Mouse (Mus musculus): Measurements from ENCODE around the gene Cpne2. TPM values are rescaled to one million over a fixed set of nuclear protein-coding genes. Genes with fewer than 3 reads are reported as not detected.

Cpne2 gene
- polyA plus RNA-seq, 1 experiment, result 6.0 TPM

DNA sequence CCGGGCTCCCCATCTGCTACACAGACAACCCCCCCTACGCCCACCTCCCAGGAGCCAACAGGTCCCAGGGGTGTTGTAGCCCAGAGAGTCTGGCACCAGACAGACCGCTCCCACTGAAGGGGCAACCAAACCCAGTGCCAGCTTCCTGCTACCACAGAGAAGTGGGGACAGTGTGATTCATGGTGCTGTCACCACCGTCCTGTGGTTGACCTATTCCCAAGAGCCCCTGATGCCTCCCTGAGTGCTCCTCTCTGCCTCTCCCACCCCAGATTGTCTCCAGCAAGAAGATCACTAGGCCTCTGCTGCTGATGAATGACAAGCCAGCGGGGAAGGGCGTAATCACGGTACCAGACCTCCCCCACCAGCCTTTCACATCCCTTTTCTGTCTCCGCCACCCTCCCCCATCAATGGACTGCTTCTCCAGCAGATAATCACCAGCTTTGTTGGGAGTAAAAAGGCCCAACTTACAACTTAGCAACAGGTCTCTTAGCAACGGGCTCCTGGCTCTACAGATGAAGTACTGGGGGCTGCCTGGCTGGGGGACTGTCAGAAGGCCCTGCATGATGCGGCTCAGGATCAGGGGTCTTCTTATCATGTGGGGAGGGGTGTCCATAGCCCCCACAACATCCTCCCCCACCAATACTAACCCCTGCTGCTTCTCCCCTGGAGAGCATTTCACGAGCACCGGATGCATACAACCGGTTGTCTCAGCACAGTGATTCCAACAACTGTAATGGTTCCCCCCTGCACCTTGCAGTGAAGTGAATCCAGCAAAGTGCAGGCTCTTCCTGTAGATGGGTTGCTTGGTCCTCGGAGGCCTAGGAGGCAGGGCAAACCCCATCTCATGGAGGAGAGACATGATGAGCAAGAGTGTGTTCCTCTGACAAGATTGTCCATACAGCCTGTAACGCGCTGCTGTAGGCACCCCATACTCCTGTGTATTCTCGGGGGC is 19.0 kb downstream of the Cpne2 start:
- Histone ChIP-seq H3K4me1 (ENCODE audit: control insufficient read depth, insufficient read depth, insufficient read length, low read length) (peaks cover 3% of the 10 kb centered on the region), H3K27ac (replicated peaks; ENCODE audit: low read depth, low read length) (no peak overlapping the region), H3K4me3 (ENCODE audit: insufficient read depth, low read depth, low read length) (no peak overlapping the region)

DNA sequence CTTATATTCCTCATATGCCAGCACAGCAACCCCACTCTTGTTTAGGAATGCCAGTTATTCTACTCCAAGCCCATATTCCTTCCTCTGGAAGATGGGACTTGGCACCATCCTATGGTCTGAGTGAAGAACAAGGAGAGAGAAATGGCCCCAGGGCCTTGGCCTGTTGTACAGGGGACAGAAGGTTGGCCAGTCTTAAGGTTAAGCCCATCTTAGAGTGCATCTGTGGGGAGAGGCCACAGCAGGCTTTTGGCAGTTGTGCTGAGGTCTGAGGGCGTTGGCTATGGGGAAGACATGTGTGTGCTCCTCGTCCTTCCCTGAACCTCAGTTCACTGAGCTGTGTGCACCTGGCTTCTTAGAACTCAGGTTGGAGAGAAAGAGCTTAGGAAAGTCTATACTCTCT is 19.9 kb downstream of the Cpne2 start:
- H3K4me1 ChIP-seq (ENCODE audit: control insufficient read depth, insufficient read depth, insufficient read length, low read length), result peaks cover 3% of the 10 kb centered on the region
- no peak overlapping the region for H3K4me3 ChIP-seq (ENCODE audit: insufficient read depth, low read depth, low read length)
- H3K27ac ChIP-seq (replicated peaks; ENCODE audit: low read depth, low read length), result no peak overlapping the region

DNA sequence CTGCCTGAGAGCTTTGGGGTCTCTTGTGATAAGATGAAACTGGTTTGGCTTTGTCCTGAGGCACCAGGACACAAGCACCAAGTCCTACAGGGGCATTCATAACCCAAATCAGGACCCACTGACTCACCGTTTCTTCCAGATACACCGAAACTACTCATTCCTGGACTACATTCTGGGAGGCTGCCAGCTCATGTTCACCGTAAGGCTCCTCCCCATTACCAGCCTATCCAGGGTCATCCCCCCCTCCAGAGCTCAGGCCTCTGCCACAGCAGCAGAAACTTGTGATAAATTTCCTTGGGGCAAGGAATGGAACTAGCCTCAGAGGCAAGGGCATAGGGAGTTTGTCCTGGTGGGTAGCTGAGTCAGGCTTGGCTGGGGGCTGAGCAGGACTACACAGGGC is 24.5 kb downstream of the Cpne2 start:
- no peak overlapping the region for H3K27ac ChIP-seq (replicated peaks; ENCODE audit: low read depth, low read length)
- H3K4me1 ChIP-seq (ENCODE audit: control insufficient read depth, insufficient read depth, insufficient read length, low read length), result no peaks in the 10 kb centered on the region
- no peak overlapping the region for H3K4me3 ChIP-seq (ENCODE audit: insufficient read depth, low read depth, low read length)

DNA sequence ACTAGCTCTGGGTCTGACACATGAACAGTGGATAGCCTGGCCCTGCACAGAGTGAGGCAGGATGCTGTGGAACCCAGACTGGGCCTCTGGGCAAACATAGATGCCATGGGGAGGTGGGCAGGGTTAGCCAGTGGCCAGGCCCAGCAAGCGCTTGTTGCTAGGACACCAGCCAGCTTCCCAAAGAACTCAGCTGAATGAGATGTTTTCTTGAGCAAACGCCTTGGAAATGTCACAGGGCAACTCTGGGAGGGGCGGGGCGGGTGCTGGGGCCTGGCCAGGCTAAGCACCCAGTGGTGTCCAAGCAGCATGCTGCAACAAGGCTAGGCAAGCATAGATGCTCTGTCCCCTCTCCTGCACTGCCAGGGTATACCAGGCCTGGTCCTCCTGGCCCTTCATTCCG is 28.5 kb downstream of the Cpne2 start:
- H3K4me3 ChIP-seq (ENCODE audit: insufficient read depth, low read depth, low read length), result no peak overlapping the region
- H3K4me1 ChIP-seq (ENCODE audit: control insufficient read depth, insufficient read depth, insufficient read length, low read length), result no peaks in the 10 kb centered on the region
- no peak overlapping the region for H3K27ac ChIP-seq (replicated peaks; ENCODE audit: low read depth, low read length)

DNA sequence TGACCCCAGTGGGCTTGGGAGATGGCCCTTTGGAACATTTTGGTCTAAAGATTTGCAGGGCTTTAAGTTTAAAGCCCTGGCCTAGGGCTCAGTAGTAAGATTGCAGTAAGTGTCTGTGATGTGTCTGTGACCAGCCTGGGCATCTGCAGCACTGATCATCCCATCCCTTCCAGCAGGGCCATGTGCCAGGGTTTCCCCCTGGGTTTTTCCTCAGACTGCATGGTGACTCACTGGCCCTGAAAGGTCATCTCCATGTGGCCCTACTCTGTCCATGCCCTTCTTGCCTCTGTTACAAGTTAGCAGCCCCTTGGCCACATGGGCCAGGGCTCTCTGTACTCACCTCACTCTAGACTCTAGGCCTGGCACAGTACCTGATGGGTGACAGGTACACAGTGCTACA is 31.6 kb downstream of the Cpne2 start:
- no peaks in the 10 kb centered on the region for H3K4me1 ChIP-seq (ENCODE audit: control insufficient read depth, insufficient read depth, insufficient read length, low read length)
- no peak overlapping the region for H3K4me3 ChIP-seq (ENCODE audit: insufficient read depth, low read depth, low read length)
- no peak overlapping the region for H3K27ac ChIP-seq (replicated peaks; ENCODE audit: low read depth, low read length)

DNA sequence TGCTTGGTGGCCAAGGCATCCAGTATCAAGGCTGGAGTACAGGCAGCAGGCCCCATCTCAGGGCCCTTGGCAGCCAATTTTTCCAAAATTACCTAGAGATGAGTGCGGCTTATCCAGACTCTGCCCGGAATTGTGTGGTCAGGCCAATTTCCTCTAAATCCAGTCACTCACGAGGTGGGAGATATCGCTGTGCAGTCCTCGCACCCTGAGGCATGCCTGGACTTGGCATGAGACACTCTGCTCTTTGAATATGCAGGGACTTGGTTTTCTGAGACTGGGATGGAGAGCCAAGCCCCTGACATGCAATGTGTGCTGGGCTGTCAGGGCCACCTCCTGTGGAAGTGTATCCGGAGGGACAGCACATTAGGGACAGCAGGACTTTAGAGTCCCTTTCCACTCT is 33.2 kb downstream of the Cpne2 start:
- Histone ChIP-seq H3K4me3 (ENCODE audit: insufficient read depth, low read depth, low read length) (no peak overlapping the region), H3K4me1 (ENCODE audit: control insufficient read depth, insufficient read depth, insufficient read length, low read length) (no peaks in the 10 kb centered on the region), H3K27ac (replicated peaks; ENCODE audit: low read depth, low read length) (no peak overlapping the region)

DNA sequence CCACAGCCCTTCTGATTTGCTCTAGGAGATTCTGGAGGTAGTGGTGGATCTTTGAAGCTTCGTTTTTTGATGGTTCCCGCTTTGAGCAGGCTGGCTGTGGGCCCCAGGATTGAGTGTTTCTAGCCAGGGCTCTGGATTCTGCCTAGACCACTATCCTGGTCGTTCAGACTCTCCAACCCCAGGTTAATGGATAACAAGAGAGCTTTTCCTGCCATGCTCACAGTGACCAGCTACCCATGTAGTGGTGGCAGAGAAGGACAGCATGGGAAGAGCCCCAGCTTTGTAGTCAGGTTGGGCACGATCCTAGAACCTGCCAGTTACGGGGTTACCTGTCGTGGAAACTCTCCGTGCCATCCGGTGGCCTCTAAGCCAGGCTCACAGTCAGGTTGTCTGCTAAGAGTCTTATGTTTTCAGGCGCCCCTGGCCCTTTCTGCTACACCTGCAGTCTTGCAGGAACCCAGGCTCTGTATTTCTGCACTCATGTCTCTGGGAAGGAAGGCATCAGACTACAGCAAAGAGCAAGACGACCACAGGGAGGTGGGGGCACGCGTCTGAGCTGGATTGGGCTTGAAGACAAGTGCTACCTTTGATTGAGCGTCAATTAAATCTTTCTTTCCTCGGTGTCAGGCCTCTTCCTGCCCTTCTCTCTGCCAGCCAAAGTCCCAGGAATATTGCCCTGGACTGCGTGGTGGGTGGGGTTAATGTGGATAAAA is 33.8 kb downstream of the Cpne2 start:
- Histone ChIP-seq H3K4me3 (ENCODE audit: insufficient read depth, low read depth, low read length) (no peak overlapping the region), H3K4me1 (ENCODE audit: control insufficient read depth, insufficient read depth, insufficient read length, low read length) (no peaks in the 10 kb centered on the region), H3K27ac (replicated peaks; ENCODE audit: low read depth, low read length) (no peak overlapping the region)

DNA sequence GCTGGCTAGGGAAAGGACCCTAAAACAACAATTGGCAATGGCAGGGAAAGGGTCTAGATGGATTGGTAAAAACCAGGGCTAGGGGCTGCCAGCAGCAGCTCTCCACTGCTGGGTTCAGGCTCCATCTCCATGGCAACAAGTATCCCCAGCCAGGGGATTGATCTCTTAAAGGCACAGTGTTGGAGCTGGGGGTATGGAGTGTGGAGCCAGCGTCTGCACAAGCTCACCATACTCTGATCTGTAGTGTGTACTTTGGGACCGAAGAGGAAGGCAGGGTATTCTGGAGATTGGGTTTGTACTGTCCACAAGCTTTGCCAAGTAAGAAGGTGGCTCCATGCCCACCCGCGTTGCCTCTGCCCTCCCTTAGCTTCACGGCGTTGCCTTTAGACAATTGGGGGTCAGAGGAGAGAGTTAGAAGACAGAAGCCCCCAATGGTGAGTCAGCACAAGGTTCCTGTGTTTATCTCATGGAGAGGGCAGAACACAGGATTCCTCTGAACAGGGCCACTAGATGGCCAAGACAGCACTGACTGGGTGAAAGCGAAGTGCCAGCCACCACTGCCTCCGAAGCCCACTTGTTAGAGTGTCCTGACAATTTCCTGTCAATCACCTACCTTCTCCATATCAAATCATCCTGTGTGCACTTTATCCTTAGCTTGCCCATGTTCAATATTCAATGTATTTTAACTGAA is 34.5 kb downstream of the Cpne2 start:
- Histone ChIP-seq H3K27ac (replicated peaks; ENCODE audit: low read depth, low read length) (no peak overlapping the region), H3K4me3 (ENCODE audit: insufficient read depth, low read depth, low read length) (no peak overlapping the region), H3K4me1 (ENCODE audit: control insufficient read depth, insufficient read depth, insufficient read length, low read length) (no peaks in the 10 kb centered on the region)

DNA sequence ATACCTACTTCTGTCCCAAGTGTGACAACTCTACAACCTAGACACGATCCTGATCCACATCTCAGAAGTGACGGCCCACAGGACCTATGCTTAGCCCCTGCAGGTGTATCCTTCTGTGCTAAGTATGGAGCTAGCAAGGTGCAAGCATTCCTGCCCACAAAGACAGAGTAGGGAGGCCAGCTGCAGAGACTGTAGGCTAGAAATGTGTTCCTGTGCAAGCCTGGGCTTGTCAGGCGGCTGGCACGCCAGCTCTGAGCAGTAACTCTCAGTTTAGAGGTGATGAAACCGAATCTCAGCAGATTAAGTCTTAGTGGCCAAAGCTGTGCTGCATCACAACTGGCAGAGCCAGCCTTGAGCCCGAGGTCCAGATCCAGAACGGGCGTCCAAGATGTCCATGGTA is 35.3 kb downstream of the Cpne2 start:
- Histone ChIP-seq H3K4me1 (ENCODE audit: control insufficient read depth, insufficient read depth, insufficient read length, low read length) (no peaks in the 10 kb centered on the region), H3K4me3 (ENCODE audit: insufficient read depth, low read depth, low read length) (no peak overlapping the region), H3K27ac (replicated peaks; ENCODE audit: low read depth, low read length) (no peak overlapping the region)

DNA sequence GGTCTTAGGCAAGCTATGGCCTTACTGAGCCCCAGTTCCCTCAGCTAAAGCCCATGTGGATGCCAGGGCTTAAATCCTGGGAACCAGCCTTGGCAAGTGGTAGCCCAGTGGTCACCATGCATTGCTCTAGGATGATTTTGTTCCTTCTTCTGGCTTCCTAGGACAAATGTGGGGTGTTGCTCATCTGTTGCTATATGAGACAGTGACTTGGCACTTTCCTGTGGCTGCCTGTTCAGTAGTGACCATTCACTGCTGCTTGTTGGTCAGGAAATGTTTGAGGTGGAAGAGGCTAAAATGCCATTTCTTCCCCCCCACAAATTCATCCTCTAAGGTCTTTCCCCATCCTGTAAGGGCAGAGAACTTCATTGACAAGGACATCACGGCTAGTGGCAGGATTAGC is 36.6 kb downstream of the Cpne2 start:
- Histone ChIP-seq H3K27ac (replicated peaks; ENCODE audit: low read depth, low read length) (no peak overlapping the region), H3K4me3 (ENCODE audit: insufficient read depth, low read depth, low read length) (no peak overlapping the region), H3K4me1 (ENCODE audit: control insufficient read depth, insufficient read depth, insufficient read length, low read length) (no peaks in the 10 kb centered on the region)

DNA sequence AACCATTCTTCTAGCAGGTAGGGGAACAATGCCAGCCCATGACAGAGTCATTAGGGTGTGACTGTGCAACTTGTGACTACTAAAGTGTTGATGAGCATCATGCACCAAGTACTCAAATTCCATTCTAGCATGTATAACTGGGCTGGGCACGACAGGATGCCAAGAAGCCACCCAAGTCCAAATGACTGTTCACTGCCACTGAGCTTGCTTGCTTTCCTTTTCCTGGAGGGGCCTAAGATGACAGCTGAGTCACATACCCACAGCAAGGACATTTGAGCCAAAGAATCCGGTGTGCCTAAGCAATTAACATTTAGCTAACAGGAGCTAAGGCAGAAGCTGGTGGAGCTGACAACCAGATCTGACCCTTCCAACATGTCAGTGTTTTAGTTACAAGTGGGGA is 39.1 kb downstream of the Cpne2 start:
- no peak overlapping the region for H3K27ac ChIP-seq (replicated peaks; ENCODE audit: low read depth, low read length)
- no peak overlapping the region for H3K4me3 ChIP-seq (ENCODE audit: insufficient read depth, low read depth, low read length)
- no peaks in the 10 kb centered on the region for H3K4me1 ChIP-seq (ENCODE audit: control insufficient read depth, insufficient read depth, insufficient read length, low read length)

DNA sequence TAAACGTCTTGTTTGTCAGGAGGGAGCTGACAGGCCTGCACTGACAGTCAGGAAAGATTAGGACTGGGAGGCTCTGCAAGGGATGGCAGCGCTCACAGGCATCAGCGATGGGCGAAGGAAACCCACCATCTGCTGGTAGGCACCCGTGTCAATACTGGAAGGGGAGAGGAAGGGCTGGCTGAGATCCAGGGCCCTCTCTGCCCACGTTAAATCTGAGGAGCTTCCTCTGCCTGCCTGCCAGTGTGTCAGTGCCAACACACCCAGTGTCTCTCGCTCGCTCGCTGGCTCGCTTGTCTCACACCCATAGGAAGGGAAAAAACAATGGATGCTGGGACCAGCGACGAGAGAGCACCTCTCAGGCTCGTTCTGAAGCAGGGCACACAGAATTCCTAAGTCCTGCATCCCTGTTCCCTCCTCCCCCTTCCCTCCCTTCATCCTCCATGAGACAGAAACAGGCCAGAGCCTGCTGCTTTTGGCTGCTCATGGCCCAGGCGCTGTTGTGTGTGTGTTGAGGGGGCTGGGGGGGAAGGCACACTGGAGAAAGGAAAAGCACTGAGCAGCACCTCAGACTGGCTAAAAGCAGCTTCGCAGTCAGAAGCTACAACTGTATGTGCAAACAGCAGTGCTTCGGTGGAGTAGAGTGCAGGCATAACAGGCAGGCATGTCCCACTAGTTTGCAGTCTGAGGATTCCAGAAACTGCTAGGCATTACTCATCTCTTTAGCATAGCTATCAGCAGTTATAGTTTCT is 41.5 kb downstream of the Cpne2 start:
- Histone ChIP-seq H3K4me1 (ENCODE audit: control insufficient read depth, insufficient read depth, insufficient read length, low read length) (no peaks in the 10 kb centered on the region), H3K4me3 (ENCODE audit: insufficient read depth, low read depth, low read length) (no peak overlapping the region), H3K27ac (replicated peaks; ENCODE audit: low read depth, low read length) (no peak overlapping the region)

DNA sequence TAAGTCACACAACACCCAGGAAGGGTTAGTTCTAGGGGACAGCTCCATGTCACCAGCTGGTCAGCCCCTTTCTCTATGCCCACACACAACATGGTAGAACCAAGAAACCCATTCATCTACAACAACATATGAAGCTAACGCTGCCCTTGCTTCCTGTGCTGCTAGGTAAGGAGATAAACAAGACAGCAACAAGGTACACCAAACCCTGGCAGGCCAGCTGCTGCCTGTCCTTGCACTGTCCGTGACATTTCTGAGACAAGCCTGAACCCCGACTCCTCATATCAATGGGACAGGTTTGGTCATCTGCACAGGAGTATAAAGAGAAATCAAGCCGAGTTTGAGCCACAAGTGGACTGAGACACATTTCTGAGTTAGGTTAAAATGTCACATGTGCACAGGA is 42.4 kb downstream of the Cpne2 start:
- H3K4me3 ChIP-seq (ENCODE audit: insufficient read depth, low read depth, low read length), result no peak overlapping the region
- no peak overlapping the region for H3K27ac ChIP-seq (replicated peaks; ENCODE audit: low read depth, low read length)
- H3K4me1 ChIP-seq (ENCODE audit: control insufficient read depth, insufficient read depth, insufficient read length, low read length), result no peaks in the 10 kb centered on the region

DNA sequence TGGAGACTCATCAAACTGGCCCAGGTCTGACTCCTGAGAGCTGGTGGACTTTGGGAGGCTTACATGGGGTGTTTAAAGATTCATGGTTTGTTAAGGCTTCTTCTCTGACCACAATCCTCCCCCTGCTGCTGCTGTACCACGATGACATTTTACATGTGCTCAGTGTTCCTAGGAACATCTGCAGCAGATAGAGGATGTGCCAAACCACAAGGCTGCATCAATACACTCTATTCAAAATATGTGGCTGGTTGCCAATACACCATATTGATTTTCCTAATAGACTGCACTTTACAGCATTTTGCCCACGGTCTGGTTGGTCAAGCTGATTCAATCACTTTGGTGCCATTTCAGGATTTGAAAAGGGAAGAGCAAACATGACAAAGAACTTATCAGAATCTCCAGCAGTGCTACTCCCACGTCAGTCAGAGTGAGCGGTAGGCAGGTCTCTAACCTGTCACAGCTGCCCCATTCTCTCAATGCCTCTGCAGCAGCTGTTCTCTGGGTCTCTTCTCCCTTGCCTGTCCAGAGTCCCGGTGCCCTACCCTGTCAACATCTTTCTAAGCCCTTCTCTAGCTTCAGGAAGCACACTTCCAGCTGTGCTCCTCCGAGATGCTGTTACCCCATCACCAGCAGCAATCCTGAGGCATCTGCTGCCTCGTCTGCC is 49.2 kb downstream of the Cpne2 start:
- Histone ChIP-seq H3K4me1 (ENCODE audit: control insufficient read depth, insufficient read depth, insufficient read length, low read length) (no peaks in the 10 kb centered on the region), H3K4me3 (ENCODE audit: insufficient read depth, low read depth, low read length) (no peak overlapping the region), H3K27ac (replicated peaks; ENCODE audit: low read depth, low read length) (no peak overlapping the region)
